Mouse (Mus musculus) splenic B cell, adult 2 months (primary cell): ENCODE measurements around the gene Kcnma1.

Source experiments
- DNase-seq: peaks from one replicate; pipeline ENCODE4 v3.0.0-alpha.2; 2011; ENCODE audit warnings: low read depth, low spot score
- H3K27me3 ChIP-seq: 2 replicates; pipeline ENCODE4 v1.6.1; 2012; ENCODE audit warnings: mild to moderate bottlenecking, low read length, moderate library complexity, mixed read lengths; ENCODE audit not compliant: control insufficient read depth, poor library complexity, insufficient read depth, severe bottlenecking
- H3K36me3 ChIP-seq: 2 replicates; pipeline ENCODE4 v1.6.1; 2012; ENCODE audit warnings: mild to moderate bottlenecking, low read length, moderate library complexity, mixed read lengths; ENCODE audit not compliant: control insufficient read depth, poor library complexity, insufficient read depth, severe bottlenecking

The Kcnma1 gene

DNA sequence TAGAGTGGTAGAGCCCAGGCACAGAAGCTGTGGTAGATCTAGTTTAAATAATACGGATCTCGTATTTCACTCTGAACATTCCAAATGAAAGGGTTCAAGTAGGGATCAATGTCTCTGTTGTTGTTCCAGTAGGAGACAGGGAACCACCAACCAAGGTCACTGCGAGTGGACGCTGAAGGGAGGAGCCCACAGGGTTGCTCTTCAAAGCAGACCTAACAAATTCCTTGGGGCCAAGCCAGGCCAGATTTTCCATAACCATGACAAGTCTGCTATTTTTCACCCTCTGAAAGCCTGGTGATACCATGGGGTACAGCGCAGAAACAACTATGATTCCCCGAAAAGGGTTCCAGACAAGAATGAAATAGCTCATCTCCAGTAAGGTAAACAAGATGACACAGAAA is 82.6 kb downstream of the Kcnma1 start:
- DNase-seq = no peak
- no peaks in the 10 kb centered on the region for H3K36me3 ChIP-seq
- H3K27me3 ChIP-seq = no peaks in the 10 kb centered on the region

- no peak for DNase-seq
- H3K36me3 ChIP-seq = no peaks in the 10 kb centered on the region
- H3K27me3 ChIP-seq = no peaks in the 10 kb centered on the region
These were observed 85.1 kb downstream of the Kcnma1 start for GRCm38 (mm10) chr14:23929168-23929567.

GRCm38 (mm10) chr14:23923356-23923755 is 90.9 kb downstream of the Kcnma1 start:
- H3K36me3 ChIP-seq = no peaks in the 10 kb centered on the region
- no peaks in the 10 kb centered on the region for H3K27me3 ChIP-seq
- no peak for DNase-seq

GRCm38 (mm10) chr14:23922755-23923154 is 91.5 kb downstream of the Kcnma1 start:
- no peak for DNase-seq
- H3K27me3 ChIP-seq = no peaks in the 10 kb centered on the region
- no peaks in the 10 kb centered on the region for H3K36me3 ChIP-seq

GRCm38 (mm10) chr14:23911108-23911629 is 103.1 kb downstream of the Kcnma1 start:
- H3K27me3 ChIP-seq = no peaks in the 10 kb centered on the region
- DNase-seq = no peak

DNA sequence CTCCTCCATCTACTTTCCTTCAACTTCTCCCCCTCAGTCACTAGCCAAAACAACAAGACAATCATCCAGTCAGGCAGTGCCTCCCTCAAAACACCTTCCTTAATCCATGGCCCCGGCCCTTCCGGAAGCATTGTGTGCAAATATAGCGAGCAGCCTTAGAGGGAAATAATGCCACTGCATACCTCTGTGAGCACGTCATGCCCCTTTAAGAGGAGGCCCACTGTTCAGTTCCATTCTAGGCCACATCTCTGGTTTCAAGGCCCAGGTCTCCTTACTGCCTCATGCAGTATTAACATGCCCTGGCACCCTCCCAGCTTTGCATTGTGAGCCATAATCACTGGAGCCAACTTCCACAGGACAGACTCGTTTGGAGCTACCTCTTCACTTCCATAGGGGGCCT is 105.7 kb downstream of the Kcnma1 start:
- Histone ChIP-seq H3K27me3 (no peaks in the 10 kb centered on the region), H3K36me3 (no peaks in the 10 kb centered on the region)
- no peak for DNase-seq

More at GRCm38 (mm10) chr14:23911108-23911629, 103.1 kb downstream of the Kcnma1 start:
- no peaks in the 10 kb centered on the region for H3K36me3 ChIP-seq

DNA sequence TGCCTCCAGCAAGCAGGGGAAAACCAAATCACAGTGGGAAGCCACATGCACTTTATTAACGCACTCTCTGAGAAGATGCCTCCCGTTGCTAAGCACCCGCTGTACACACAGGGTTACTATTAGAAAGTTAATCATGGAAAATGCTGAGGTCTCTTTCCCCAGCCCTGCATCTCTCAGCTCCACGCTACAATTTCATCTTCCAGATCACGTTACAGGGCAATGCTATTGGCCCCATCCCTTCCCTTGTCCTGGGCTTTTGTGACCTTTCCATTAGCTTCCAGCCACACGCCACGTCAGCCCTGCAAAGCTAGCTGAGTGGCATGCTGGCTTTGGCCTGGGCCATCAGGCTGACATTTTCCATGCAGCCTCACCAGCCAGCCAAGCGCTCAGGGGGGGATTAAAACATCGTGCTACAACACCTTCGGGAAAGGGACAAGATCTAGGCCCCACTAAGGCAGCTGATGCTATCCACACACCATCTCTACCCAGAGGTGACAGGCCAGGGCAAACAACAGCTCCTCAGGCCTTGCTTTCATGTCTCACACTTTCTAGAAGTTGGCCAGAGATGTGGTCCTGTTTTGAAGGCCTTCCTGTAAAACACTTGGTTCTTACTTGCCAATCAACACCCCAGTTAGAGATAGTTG is 111.5 kb downstream of the Kcnma1 start:
- H3K27me3 ChIP-seq = no peaks in the 10 kb centered on the region
- H3K36me3 ChIP-seq = no peaks in the 10 kb centered on the region
- no peak for DNase-seq

- DNase-seq = no peak
- no peaks in the 10 kb centered on the region for H3K36me3 ChIP-seq
- no peaks in the 10 kb centered on the region for H3K27me3 ChIP-seq
These were observed 114.8 kb downstream of the Kcnma1 start for GRCm38 (mm10) chr14:23899462-23899861.

- Histone ChIP-seq H3K36me3 (no peaks in the 10 kb centered on the region), H3K27me3 (no peaks in the 10 kb centered on the region)
- no peak for DNase-seq
These were observed 116.5 kb downstream of the Kcnma1 start for GRCm38 (mm10) chr14:23897815-23898214.

DNA sequence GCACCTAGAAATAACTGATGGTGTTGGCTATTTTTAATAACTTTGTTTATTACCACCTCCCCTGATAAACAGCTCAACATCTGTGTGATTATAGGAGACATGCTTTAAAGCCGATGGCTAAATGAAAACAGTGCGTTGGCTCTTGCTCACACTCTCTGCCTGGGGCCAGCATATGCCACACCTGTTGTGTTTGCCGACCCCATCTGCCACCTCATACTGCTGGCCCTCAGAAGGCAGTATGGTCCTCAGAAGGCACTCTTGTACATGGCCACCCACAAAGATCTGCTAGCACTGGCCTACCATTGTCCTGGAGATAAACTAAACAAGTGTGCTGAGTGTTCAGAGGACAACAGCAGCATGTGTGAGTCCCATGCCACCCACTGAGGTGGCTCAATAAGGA is 118.3 kb downstream of the Kcnma1 start:
- no peak for DNase-seq
- H3K36me3 ChIP-seq = no peaks in the 10 kb centered on the region
- no peaks in the 10 kb centered on the region for H3K27me3 ChIP-seq

- Histone ChIP-seq H3K27me3 (no peaks in the 10 kb centered on the region), H3K36me3 (no peaks in the 10 kb centered on the region)
- no peak for DNase-seq
These were observed 128.2 kb downstream of the Kcnma1 start for GRCm38 (mm10) chr14:23886112-23886511.

DNA sequence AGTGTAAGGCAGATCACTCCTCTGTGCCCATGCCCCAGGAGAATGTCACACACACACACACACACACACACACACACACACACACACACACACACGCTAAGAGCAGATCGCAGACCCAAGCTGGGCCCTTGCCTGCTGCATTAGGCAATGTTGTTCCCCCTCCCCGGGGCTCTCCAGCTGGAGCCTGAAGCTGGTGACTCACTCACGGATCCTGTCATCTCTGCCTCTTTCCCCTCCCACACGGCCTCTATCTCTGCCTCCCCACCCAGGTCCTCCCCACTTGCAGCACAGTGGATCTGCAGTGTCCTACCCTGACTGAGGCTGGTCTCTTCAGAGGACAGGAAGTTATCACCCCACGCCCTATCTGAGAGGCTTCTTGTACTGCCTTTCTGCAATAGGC is 128.8 kb downstream of the Kcnma1 start:
- Histone ChIP-seq H3K27me3 (no peaks in the 10 kb centered on the region), H3K36me3 (no peaks in the 10 kb centered on the region)
- DNase-seq = no peak

GRCm38 (mm10) chr14:23885071-23885470 is 129.2 kb downstream of the Kcnma1 start:
- DNase-seq = no peak
- H3K27me3 ChIP-seq = no peaks in the 10 kb centered on the region
- H3K36me3 ChIP-seq = no peaks in the 10 kb centered on the region

GRCm38 (mm10) chr14:23882001-23882400 is 132.3 kb downstream of the Kcnma1 start:
- Histone ChIP-seq H3K27me3 (no peaks in the 10 kb centered on the region), H3K36me3 (no peaks in the 10 kb centered on the region)
- DNase-seq = no peak

GRCm38 (mm10) chr14:23879331-23879730 is 135.0 kb downstream of the Kcnma1 start:
- no peaks in the 10 kb centered on the region for H3K27me3 ChIP-seq
- no peak for DNase-seq
- H3K36me3 ChIP-seq = no peaks in the 10 kb centered on the region

- Histone ChIP-seq H3K27me3 (no peaks in the 10 kb centered on the region), H3K36me3 (no peaks in the 10 kb centered on the region)
- DNase-seq = no peak
These were observed 136.7 kb downstream of the Kcnma1 start for GRCm38 (mm10) chr14:23877561-23877960.
